Mouse (Mus musculus): ENCODE measurements at regions not wholly inside any gene's neighbourhood (a gene's known extent, or its start where the extent isn't known, plus 50 kb on each side); places are given as distances from the start of the nearest gene placed in this dataset.
A peak's percentile ranks its signal among the peaks of the same experiment; 100 is the strongest.

DNA sequence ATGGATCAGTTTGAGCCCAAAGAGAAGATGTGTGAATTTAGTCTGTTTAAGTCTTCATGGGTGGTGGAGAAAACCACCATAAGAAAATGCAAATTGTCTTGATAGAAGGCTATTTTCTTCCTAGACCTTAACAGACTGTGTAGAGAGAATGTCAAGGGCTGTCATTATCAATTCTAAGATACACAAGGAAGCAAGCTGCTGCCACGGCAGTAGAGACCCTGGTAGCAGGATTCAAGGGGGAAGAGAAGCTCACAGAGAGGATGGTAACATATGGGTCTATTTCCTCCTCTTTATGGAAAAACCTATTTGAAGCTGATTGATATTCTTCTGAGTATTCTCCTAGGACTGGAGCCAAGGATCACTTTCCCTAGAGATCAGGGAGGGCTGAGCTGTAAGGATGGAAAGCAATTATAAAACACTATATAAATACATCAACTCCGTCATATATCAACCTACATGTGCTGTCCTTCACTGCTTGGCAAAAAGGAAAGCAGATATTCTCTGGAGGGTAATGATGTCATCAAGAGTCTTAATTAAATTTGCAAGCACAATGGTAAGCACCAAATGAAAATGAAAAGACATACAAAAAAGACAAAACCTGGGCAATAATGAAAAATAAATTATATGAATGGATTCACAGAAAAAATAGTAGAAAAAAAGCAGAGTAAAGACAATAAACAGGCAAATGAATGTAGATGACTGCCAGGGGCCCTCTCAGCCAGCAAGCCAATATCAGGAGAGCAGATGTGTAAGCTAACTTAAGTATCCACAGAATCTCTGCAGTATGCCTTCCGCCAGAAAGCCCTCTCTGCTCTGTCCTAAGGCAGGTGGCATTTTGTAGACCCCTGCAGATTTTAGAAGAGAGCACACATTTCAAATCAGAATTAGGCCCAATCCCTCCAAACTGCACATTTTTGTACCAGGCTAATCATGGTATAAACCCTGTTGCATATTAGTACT lies 69.4 kb downstream of the Npy2r start:
- DNase-seq (ENCODE audit: low spot score) = peak; percentile 59
